Mouse (Mus musculus) kidney, adult 2 months (tissue): ENCODE measurements around the gene Slc25a34.

Experiments
- CTCF ChIP-seq: fragments of 200-500 bp; conservative IDR thresholded peaks from 2 replicates; pipeline ENCODE4 v1.5.1; 2011; ENCODE audit warnings: low read depth, mild to moderate bottlenecking, control low read depth, low read length, moderate library complexity, mixed read lengths; ENCODE audit not compliant: insufficient read depth, insufficient read length
- POLR2A ChIP-seq: fragments of 200-500 bp; IDR thresholded peaks from one replicate; pipeline ENCODE4 v1.6.1; 2011; ENCODE audit warnings: low read depth, low read length, control low read depth

GRCm38 (mm10) chr4:141645988-141646387, 22.4 kb upstream of the Slc25a34 start:
- TF ChIP-seq CTCF (no peak), POLR2A (no peak)
